Mouse (Mus musculus) heart, embryonic 15.5 days (tissue): ENCODE data around the gene Esp4. TPM values are rescaled to one million over a fixed set of nuclear protein-coding genes. Genes with fewer than 3 reads are reported as not detected.
"Not testable (repeated sequence)": the region's sequence is repeated elsewhere in the genome, so short reads cannot be mapped to it uniquely, and the experiment has no call there.

ENCODE experiments used
- ATAC-seq: fragments of 200-750 bp; cut with Nextera tagmentation; replicated peaks from 2 replicates; pipeline ENCODE4 v1.8.0; 2017; ENCODE audit warnings: low read depth, moderate TSS enrichment; ENCODE audit not compliant: insufficient number of reproducible peaks, insufficient read depth, low FRiP score
- H3K27ac ChIP-seq: fragments of 300-500 bp; sonication (generic); 2 replicates; pipeline ENCODE4 v1.5.1; 2015; ENCODE audit warnings: mild to moderate bottlenecking, inconsistent platforms
- H3K27me3 ChIP-seq: fragments of 300-500 bp; sonication (generic); 2 replicates; pipeline ENCODE4 v1.6.1; 2015; ENCODE audit warnings: inconsistent platforms
- H3K36me3 ChIP-seq: fragments of 300-500 bp; sonication (generic); 2 replicates; pipeline ENCODE4 v1.6.1; 2015; ENCODE audit warnings: mild to moderate bottlenecking, inconsistent platforms
- H3K4me1 ChIP-seq: fragments of 300-500 bp; sonication (generic); replicated peaks from 2 replicates; pipeline ENCODE4 v1.6.1; 2015; ENCODE audit warnings: inconsistent platforms
- H3K4me2 ChIP-seq: fragments of 300-500 bp; sonication (generic); 2 replicates; pipeline ENCODE4 v1.6.1; 2015; ENCODE audit warnings: inconsistent platforms, mild to moderate bottlenecking, moderate library complexity
- H3K4me3 ChIP-seq: fragments of 300-500 bp; sonication (generic); 2 replicates; pipeline ENCODE4 v1.5.1; 2015; ENCODE audit warnings: mild to moderate bottlenecking, inconsistent platforms
- H3K9ac ChIP-seq: fragments of 300-500 bp; sonication (generic); 2 replicates; pipeline ENCODE4 v1.6.1; 2015; ENCODE audit warnings: mild to moderate bottlenecking, inconsistent platforms
- H3K9me3 ChIP-seq: fragments of 300-500 bp; sonication (generic); replicated peaks from 2 replicates; pipeline ENCODE4 v1.6.1; 2016; ENCODE audit warnings: inconsistent platforms
- WGBS: fragments of 180-500 bp; shearing (Covaris S2); methylation state at CpG from one replicate; pipeline ENCODE4 v1.1.7; 2015; ENCODE audit warnings: mixed read lengths; 5-methylcytosine and 5-hydroxymethylcytosine counted together
- polyA plus RNA-seq: library from polyadenylated mRNA; unstranded; fragments of >200 nt; fragmentation: Nextera tagmentation; extraction: Ambion mirVana; gene quantifications from 2 replicates; pipeline ENCODE4 v1.2.1, GENCODE M21; 2015

The Esp4 gene
- not detected in 2 replicates for polyA plus RNA-seq

GRCm38 (mm10) chr17:40598294-40598693 lies at the start of gene Esp4:
Esp4 (plus strand) TSS chr17:40598594.
- no peaks in the 10 kb centered on the region for H3K9me3 ChIP-seq
- ATAC-seq, result no peak
- H3K27ac ChIP-seq, result no peak within 1 kb of the TSS
- H3K4me1 ChIP-seq, result no peaks in the 10 kb centered on the region
- H3K9ac ChIP-seq, result no peak within 1 kb of the TSS
- no peaks in the 10 kb centered on the region for H3K27me3 ChIP-seq
- H3K4me3 ChIP-seq, result no peak within 1 kb of the TSS
- H3K4me2 ChIP-seq, result no peak within 1 kb of the TSS
- no peaks in the 10 kb centered on the region for H3K36me3 ChIP-seq

GRCm38 (mm10) chr17:40553470-40553869 lies 44.9 kb upstream of the Esp4 start:
- no peaks in the 10 kb centered on the region for H3K27me3 ChIP-seq
- no peak for ATAC-seq
- H3K36me3 ChIP-seq, result no peaks in the 10 kb centered on the region
- 66% methylated on average over 1 of the region's 1 CpGs for WGBS
- H3K4me2 ChIP-seq, result no peak overlapping the region
- no peak overlapping the region for H3K9ac ChIP-seq
- H3K4me3 ChIP-seq, result no peak overlapping the region
- no peaks in the 10 kb centered on the region for H3K9me3 ChIP-seq
- no peaks in the 10 kb centered on the region for H3K4me1 ChIP-seq
- no peak overlapping the region for H3K27ac ChIP-seq

GRCm38 (mm10) chr17:40561207-40561606 lies 37.2 kb upstream of the Esp4 start, which contains the start of gene Esp6:
Esp6 (plus strand) TSS chr17:40561507.
- H3K27me3 ChIP-seq, result no peaks in the 10 kb centered on the region
- H3K4me2 ChIP-seq, result no peak within 1 kb of the TSS
- no peaks in the 10 kb centered on the region for H3K4me1 ChIP-seq
- H3K36me3 ChIP-seq, result no peaks in the 10 kb centered on the region
- H3K4me3 ChIP-seq, result no peak within 1 kb of the TSS
- H3K9ac ChIP-seq, result no peak within 1 kb of the TSS
- no peak for ATAC-seq
- no peak within 1 kb of the TSS for H3K27ac ChIP-seq
- 83% methylated on average over 5 of the region's 5 CpGs for WGBS
- no peaks in the 10 kb centered on the region for H3K9me3 ChIP-seq

GRCm38 (mm10) chr17:40583906-40584305 lies 14.5 kb upstream of the Esp4 start:
- H3K4me1 ChIP-seq, H3K9ac ChIP-seq, H3K4me2 ChIP-seq, H3K27me3 ChIP-seq, H3K36me3 ChIP-seq, H3K4me3 ChIP-seq, ATAC-seq, H3K27ac ChIP-seq, H3K9me3 ChIP-seq: not testable (repeated sequence)
- WGBS, result 45% methylated on average over 6 of the region's 6 CpGs

GRCm38 (mm10) chr17:40591297-40591696 lies 7.1 kb upstream of the Esp4 start:
- Histone ChIP-seq H3K27ac (no peak overlapping the region), H3K36me3 (no peaks in the 10 kb centered on the region), H3K9me3 (no peaks in the 10 kb centered on the region), H3K4me2 (no peak overlapping the region), H3K27me3 (no peaks in the 10 kb centered on the region), H3K4me1 (no peaks in the 10 kb centered on the region), H3K9ac (no peak overlapping the region), H3K4me3 (no peak overlapping the region)
- no peak for ATAC-seq

GRCm38 (mm10) chr17:40631775-40632174 lies 33.4 kb downstream of the Esp4 start, which contains the start of gene Esp3:
Esp3 (plus strand) TSS chr17:40632075.
- not testable (repeated sequence) for H3K9ac ChIP-seq, H3K9me3 ChIP-seq, H3K27ac ChIP-seq, H3K27me3 ChIP-seq, H3K4me3 ChIP-seq, H3K4me2 ChIP-seq, H3K4me1 ChIP-seq, ATAC-seq, H3K36me3 ChIP-seq
- WGBS, result 86% methylated on average over 1 of the region's 1 CpGs

Other genes starting within 250 kb of the Esp4 start
- gene Esp8, start 78.6 kb upstream of the Esp4 start, polyA plus RNA-seq, result 0.48 TPM in 1 of 2 replicates, not detected in the other
- not detected in 2 replicates for gene Esp6, start 37.1 kb upstream of the Esp4 start, polyA plus RNA-seq
- not detected in 2 replicates for gene Esp3, start 33.5 kb downstream of the Esp4 start, polyA plus RNA-seq
- not detected in 2 replicates for gene Esp1, start 128.5 kb downstream of the Esp4 start, polyA plus RNA-seq
- gene Crisp2, start 208.4 kb downstream of the Esp4 start, polyA plus RNA-seq, result not detected in 2 replicates
- 1.3 and 2.6 TPM in 2 replicates for gene Rhag, start 212.5 kb downstream of the Esp4 start, polyA plus RNA-seq